Mouse (Mus musculus) thymus, postnatal 10 days (tissue): ENCODE data around the gene Dmrt1.

Experiments
- DNase-seq, 2 experiments: peaks; one replicate each; pipeline ENCODE4 v3.0.0; 2021; ENCODE audit warnings: low spot score in 2 of 2

Gene Dmrt1

DNA sequence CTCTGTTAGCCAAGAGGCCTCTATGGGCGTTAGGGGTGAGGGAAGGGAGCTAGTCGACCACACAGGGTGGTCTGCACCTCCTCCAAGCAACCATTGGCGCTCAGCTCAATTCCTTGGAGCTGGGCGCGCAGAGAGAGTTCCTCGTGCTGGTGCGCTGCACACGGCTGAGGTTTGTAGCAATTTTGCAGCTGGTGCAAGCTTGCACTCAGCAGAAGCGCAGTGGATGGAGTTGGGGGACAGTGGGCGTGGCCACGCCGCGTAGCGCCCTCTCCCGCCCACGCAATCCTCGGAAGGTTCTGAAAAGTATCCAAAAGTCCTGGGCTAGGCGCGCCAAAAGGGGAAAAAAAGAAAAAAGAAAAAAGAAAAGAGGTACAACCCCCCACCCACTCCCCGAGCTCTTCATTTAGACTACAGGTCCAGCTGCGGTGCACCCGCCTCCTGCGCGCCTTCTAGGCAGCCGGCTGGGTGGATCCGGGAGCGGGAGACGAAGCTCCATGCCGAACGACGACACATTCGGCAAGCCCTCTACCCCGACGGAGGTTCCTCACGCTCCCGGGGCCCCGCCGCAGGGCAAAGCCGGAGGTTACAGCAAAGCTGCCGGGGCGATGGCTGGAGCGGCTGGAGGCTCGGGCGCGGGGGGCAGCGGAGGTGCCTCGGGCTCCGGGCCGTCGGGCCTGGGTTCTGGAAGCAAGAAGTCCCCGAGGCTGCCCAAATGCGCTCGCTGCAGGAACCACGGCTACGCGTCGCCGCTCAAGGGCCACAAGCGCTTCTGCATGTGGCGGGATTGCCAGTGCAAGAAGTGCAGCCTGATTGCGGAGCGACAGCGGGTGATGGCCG lies at the start of gene Dmrt1:
Dmrt1 (plus strand) TSS at position 259 of the 837 bp plus-strand sequence.
- no peak for DNase-seq

DNA sequence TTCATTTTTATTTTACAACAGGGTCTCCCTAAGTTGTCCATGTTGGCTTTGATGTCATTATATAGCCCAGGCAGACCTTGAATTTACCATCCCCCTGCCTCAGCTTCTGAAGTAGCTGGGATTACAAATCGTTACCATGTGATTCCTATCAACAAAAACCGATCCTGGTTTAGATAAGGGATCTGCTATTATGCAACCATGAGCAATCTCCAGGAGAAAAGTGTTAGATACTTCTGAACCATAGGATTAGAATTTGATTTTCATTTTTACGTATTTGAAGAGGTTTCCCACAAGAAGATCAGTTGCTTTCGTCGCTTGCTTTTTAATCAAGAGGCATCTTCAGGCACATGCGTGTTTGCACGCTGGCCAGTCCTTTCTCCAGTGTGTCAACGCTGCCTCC lies 44.7 kb upstream of the Dmrt1 start:
- DNase-seq: no peak

DNA sequence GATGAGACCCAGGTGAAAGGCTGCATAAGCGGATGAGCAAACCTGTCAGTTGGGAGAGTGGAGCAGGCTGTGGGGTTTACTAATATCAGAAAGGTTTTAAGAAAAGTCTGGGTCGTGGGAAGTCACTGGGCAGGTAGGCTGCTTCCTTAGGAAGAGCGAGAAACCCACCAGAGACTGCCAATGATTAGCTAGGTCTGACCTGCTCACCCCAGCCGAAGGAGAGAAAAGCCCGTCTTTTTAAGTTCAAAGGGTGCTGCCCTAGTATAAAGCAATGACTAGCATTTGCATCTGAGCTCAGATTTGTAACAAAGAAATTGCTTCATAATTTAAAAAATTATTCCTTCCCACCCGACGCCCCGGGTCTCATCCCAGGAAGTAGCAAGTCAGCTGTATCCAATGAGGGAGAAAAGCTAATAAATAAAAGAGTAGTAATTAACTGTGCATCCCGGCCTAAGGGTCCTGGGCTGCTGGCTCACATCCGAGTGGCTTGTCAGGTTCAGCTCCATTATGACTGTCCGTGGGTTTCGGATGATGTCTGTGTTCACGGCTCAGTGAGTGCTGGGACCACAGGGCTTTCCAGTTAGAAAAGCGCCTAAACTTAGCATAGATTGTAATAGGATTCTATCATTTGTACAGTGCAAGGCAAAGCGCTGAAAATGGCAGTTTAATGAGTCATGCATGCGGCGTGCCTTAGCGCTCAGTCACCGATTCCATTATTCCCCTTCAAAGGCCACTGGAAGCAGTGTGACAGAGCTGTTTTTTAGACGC lies 43.7 kb upstream of the Dmrt1 start:
- no peak for DNase-seq

DNA sequence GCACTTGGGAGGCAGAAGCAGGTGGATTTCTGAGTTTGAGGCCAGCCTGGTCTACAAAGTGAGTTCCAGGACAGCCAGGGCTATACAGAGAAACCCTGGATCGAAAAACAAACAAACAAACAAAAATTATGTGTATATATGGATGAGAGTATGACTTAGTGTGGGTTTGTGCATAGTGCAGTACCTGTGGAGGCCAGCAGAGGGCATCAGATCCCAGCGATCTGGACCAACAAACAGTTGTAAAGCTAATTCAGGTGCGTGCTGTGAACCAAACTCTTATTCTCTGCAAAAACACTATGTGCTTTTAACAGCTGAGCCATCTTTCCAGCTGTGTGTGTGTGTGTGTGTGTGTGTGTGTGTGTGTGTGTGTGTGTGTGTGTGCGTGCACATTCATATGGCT lies 29.6 kb upstream of the Dmrt1 start:
- peak in 1 of 2 experiments; percentile 18 for DNase-seq

DNA sequence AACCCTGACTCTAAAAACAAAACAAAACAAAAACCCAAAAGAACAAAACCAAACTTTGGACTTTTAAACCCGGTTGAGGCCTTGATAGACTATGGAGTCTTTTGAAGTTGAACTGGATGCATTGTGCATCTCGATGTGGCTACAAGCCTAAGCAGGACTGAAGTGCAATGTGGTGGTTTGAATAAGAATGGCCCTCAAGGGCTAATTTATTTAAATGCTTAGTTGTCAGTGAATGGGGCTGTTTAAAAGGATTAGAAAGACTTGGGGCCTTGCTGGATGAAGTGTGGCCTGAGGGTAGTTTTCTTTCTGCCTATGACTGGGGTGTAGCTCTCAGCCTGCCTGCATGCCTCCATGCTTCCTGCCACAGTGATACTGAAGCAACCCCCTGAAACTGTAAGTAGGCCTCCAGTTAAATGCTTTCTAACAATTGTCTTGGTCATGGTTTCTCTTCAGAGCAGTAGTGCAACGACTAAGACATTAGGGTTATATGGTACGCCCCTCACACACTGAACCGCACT lies 26.2 kb upstream of the Dmrt1 start:
- no peak for DNase-seq

DNA sequence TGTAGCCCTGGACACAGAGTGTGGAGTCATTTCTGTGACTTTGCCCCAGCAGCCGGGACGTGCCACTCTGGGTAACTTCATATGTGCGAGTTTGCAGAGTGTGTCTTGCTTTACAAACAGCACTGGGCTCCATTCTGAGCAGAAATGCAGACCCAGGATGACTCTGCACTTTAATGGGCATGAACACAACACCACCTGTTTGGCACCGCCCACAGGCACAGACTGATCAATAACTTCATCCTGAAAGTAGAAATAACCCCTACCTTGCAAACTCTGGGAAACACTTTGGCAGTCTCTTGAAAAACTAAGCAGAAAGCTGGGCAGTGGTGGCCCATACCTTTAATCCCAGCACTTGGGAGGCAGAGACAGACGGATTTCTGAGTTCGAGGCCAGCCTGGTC lies 24.6 kb upstream of the Dmrt1 start:
- no peak for DNase-seq

DNA sequence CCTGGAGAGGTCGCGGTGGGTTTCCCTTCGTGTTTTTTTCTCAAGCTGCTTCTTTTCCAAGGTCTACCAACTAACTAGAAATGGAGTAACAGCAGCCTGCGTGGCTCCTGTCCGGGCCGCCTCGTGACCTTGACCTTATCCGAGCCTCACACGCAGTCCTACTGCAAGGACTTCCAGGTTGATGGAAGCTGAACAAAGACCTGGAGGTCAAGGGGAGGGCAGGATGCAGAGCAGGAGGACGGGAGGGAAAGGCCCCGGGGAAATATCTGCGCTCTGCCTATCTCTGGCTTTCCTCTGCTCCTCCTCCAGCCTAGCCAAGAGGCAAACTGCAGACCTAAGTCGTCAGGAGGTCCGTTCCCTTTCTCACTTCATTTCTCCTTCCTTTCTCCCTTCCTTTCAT lies 18.9 kb upstream of the Dmrt1 start:
- no peak for DNase-seq

DNA sequence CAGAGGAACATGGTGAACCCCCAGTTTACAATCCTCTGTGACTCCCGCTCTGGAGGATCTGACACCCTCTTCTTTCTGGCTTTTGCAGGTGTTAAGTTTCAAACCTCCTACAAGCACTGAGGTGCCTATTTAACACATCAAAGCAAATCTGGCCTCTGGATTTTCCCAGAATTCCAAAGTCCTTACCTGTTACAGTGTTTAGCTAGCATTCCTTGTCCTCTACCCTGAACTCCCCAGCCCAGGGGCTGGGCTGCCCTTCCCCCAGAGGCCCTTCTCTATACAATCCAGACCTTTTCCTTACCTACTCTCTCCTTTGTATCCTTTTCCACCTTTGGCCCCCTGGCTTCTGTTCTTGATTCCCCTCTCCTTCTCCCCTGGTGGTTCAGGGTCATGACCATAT lies 18.1 kb upstream of the Dmrt1 start:
- DNase-seq: no peak

DNA sequence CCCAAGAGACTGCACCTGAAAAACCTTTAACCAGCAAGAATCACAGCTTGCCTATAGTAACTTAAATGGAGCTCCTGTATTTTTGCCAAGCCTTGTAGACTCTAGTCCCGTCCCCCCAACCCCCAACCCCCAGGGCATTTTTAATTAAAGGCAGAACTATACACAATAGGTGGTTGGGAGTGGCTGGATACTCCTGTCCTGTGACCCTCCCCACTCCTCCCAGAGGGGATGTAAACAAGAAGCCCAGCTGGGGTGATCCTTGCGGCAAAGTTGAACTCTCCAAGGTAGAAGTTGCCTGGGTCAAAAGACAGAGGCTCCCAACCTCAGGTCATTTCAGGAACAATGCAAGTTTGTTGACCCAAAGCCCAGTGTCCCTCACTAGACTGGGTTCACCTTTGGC lies 16.9 kb upstream of the Dmrt1 start:
- no peak for DNase-seq

DNA sequence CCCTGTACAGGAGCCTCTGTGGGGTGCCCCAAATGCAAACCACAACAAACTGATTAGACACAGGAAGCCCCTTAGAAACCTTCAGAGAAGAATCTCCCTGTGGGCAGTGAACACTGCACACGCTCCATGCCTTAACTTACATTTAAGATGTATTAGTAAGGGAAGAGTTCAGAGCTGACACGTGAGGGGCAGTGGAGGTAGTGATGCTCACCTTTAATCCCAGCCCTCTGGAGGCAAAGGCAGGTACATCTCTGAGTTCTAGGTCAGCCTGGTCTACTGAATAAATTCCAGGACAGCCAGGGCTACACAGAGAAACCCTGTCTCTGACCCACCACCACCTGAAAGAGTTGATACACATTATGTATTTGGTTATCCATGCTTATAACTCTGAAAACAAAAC lies 15.9 kb upstream of the Dmrt1 start:
- no peak for DNase-seq

DNA sequence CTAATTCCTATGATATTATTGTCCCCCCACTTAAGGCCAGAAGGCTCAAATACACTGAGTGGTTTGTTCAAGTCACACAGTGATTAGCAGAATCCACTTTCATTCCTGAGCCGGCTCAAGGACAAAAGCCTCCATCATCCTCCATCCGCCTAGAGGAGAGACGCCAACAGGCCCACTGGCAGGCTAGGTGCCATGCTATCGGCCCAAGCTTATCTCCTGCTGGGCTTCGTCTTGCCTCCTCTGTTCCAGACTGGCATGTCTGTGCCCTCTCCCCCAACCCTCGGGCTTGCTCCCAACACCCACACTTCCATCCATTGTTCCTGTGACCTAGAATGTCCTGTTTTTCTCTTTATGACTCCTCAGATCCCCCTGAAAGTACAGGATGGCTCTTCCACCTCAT lies 8.0 kb upstream of the Dmrt1 start:
- DNase-seq: no peak

DNA sequence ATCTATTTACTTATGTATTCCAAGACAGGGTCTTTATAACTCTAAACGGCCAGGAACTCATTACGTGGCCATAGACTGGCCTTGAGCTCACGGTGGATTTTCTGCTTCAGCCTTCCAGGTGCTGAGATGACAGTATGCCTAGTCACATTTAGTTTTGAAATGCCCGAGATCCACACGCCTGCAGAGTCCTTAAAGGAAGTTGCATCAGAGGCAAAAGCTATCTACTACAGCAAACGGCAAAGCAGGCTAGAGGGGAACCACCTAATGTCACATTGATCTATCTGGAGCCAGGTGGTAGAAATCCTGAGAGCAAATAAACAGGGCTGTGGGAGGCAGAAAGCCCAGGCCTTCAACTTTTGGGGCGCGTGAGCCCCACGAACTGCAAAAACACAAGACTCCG lies 540 bp upstream of the Dmrt1 start:
- no peak for DNase-seq

DNA sequence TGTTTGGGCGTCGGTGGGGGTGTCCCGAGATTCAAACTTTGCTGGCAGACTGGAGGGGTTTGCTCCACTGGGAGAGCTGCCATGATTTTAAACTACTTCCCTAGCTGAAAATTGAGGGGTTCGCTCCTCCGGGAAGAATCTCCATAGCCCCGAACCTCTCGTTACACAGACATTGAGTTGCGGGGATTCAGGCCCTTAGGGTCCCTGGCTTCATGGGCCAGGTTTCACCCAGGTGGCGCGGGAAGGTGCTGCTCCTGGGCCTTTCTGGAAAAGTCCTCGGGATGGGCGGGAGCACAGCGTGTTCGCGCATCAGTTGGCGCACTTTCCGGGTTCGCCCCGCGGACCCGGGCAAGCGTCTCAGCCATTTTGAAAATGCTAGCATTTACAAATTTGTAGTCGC lies 1.2 kb downstream of the Dmrt1 start:
- DNase-seq: no peak

DNA sequence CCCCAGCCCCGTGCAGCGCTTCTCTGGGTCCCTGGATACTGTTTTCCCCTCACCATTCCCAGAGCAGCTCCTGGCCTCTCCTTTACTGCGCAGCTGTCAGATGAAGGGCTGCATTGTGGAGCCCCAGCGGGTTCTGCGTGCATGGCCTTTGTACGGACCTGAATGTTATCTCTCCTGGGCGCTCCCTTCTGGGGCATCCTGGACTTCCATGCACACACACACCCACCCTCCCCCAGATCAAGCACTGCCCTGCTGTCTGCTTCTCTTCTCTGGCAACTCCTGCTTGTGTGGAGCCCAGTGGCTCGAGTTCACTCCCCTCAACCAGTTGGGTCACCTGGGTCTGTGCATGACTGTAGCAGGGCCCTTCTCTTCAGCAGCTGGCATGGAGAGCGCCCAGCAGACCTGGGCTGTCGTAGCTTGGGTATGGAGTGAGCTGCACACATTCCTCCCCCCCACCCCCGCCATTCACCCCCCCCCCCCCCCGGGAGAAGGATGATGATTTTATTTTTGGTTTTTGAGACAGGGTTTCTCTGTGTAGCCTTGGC lies 9.6 kb downstream of the Dmrt1 start:
- no peak for DNase-seq

DNA sequence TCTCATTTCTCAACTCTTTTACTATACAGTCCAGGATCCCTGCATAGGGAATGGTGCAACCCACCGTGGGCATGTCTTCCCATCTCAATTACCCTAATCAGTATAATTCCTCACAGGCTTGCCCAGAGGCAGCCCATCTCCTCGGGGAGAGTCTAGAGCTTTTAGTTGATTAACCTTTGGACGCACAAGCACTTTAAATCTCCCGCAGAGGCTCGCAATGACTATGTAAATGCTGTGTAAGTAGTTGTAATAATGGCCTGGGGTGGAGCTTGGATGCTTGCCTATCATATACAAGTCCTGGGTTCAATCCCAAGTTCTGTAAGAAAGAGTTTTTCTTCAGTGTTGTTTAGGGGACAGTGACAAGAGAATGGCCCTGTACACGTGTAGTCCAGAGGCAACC lies 18.7 kb downstream of the Dmrt1 start:
- no peak for DNase-seq

DNA sequence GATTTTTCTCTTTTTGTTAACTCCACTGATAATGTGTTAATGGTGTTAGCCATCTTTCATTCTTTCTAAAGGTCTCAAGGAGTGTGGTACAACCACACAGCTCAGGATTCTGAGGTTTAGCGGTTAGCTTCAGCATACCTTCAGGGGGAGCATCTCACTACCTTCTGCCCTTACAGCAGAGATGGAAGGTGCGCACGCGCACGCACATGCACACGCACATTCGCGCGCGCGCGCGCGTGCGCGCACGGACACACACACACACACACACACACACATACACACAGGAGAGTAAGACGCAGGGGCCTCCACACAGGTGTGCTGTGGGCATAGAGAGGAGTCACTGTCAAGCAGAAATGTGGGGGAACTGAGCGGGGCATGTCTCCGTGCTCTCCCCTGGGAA lies 20.3 kb downstream of the Dmrt1 start:
- no peak for DNase-seq

DNA sequence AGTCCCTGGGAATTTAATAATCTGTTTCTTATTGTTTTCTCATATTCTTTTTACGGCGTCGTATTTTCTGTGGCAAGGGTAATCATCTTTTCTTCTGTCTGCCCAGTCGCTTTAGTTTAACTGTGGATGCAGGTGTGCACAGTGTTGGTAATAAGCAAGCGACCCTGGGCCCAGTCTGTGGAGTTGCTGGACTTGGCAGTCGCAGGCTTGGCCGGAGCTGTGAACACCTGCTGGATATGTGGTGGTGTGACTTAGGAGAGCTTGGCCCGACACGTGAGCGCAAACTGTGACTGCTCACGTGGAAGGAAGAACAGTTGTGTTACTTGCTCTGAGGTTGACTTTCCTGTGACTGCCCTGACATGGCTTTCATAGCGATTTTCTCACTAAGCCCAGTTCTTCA lies 24.3 kb downstream of the Dmrt1 start:
- DNase-seq: no peak

DNA sequence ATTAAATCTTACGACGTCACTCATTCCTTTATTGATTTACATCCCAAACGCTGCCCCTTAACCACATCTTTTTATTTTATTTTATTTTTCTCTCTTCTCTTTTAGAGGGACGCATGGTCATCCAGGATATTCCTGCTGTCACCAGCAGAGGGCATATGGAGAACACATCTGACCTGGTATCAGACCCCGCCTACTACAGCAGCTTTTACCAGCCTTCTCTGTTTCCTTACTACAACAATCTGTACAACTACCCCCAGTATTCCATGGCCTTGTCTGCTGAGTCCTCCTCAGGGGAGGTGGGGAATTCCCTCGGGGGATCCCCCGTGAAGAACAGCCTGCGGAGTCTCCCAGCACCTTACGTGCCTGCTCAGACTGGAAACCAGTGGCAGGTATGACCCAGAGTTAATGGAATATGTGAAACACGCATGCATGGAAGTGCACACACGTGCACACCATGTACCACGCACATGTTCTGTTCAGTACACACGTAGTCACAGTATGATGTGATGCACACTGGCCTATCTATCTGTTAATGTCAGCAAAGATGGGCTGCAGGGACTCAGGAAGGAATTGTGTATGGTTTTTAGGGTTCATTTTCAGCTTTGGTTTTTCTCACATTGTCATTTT lies 40.4 kb downstream of the Dmrt1 start:
- peak in 1 of 2 experiments; percentile 5 for DNase-seq

DNA sequence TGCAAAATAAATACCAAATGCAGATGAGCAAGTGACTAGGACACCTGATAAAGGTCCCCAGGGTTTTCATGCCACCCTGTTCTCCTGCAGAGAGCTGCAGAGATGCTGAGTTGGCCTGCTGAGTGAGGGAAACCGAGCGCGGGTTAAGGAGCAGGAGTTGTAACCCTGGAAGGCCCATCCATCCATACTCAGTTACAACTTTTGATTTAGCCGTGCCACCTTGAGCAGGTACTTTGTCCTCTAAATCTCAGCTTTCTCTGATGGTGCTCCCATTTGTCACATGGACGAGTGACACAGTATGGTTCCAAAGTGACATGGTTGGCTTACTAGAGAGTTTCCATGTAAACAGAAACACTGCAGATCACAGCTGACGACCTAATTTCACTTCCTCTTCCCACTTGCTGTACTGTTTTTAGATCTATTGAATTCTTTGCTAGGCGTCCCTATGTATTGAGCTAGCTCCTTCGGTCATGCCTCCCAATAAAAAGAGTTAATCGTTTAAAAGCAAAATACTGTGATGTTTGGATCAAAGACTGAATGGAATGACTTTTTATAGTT lies 41.7 kb downstream of the Dmrt1 start:
- no peak for DNase-seq

DNA sequence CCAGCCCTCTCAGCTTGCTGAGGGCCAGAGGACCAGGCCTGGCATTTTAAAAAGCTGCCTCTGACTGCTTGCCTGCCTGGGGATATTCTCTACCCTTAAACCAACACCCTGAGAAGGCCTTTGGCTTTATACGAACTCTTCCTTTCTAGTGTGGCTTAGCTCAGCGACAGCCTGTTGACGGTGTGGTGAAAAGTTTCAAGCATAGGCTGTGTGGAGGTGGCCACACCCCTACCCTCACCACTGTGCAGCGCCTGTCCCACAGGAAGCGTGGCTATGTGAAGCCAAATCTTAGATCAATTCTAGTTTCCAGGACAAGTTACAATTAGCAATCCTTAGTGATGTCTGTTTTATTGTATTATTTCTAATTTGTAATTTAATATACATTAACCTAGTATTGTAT lies 44.9 kb downstream of the Dmrt1 start:
- DNase-seq: no peak

DNA sequence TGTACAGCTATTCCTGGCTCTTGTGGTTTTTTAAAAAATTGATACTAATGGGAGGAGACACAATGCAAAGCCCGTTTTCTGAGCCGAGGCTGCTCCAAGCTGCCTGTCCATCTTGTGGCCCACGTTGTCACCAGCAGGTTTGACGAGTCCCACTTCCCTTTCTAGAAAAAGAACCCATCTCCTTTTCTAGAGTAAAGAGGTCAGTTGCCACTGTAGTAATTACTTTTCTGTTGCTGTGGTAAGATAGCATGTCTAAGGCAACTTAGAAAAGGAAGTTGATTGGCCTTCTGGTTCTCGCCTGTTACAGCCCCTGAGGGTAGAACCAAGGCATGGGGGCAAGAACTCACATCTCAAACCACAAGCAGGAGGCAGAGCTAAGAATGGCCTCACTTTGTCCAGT lies 45.6 kb downstream of the Dmrt1 start:
- no peak for DNase-seq

DNA sequence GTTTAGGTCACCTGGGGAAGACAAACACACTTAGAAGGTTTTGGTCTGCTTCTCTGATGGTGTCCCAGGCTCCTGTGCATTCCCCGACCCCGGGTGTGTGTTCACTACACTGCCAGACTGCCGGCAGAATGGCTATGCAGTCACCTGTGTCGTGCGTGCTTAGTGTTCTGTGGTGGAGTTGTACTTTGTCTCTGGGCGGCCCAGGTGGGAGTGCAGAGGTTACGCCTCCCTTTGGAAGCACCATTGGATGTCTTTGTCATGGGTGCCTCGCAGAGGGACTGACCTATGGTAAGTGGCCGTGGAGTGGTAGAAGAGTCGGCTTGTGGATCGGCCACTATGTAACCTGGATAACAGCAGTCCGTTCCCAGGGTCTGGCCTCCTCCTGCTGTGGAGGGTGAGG lies 59.0 kb downstream of the Dmrt1 start:
- DNase-seq: no peak
